Mouse (Mus musculus): ENCODE measurements at regions not wholly inside any gene's neighbourhood (a gene's known extent, or its start where the extent isn't known, plus 50 kb on each side); places are given as distances from the start of the nearest gene placed in this dataset.
"Not testable (repeated sequence)": the region's sequence is repeated elsewhere in the genome, so short reads cannot be mapped to it uniquely, and the experiment has no call there.

- TF ChIP-seq CTCF (IDR thresholded peaks at IDR 0.05), result no peak
- intact Hi-C loops (cut with DNase I), result no loop called here
- DNase-seq (ENCODE audit: extremely low spot score in 1 of 2, low spot score in 2 of 2), result no peak
- Histone ChIP-seq H3K27ac (no peak overlapping the region), H3K4me3 (no peak overlapping the region)
Measured at GRCm38 (mm10) chr1:12025791-12026190, 611.9 kb downstream of the A830018L16Rik start.

GRCm38 (mm10) chr1:12027442-12027841 is 613.5 kb downstream of the A830018L16Rik start:
- Histone ChIP-seq H3K4me3 (no peak overlapping the region), H3K27ac (no peak overlapping the region)
- no peak for TF ChIP-seq CTCF (IDR thresholded peaks at IDR 0.05)
- intact Hi-C loops (cut with DNase I), result no loop called here
- no peak for DNase-seq (ENCODE audit: extremely low spot score in 1 of 2, low spot score in 2 of 2)

GRCm38 (mm10) chr1:12028074-12028473 is 614.2 kb downstream of the A830018L16Rik start:
- no peak overlapping the region for H3K4me3 ChIP-seq
- no peak; the same call in 1 of the 2 replicates for TF ChIP-seq CTCF (IDR thresholded peaks at IDR 0.05)
- no peak overlapping the region for H3K27ac ChIP-seq
- no peak for DNase-seq (ENCODE audit: extremely low spot score in 1 of 2, low spot score in 2 of 2)
- intact Hi-C loops (cut with DNase I), result no loop called here

- no peak for DNase-seq (ENCODE audit: extremely low spot score in 1 of 2, low spot score in 2 of 2)
- intact Hi-C loops (cut with DNase I), result no loop called here
- H3K4me3 ChIP-seq, result no peak overlapping the region
- H3K27ac ChIP-seq, result no peak overlapping the region
- no peak for TF ChIP-seq CTCF (IDR thresholded peaks at IDR 0.05)
Measured at GRCm38 (mm10) chr1:12051931-12052482, 638.1 kb downstream of the A830018L16Rik start.

GRCm38 (mm10) chr1:12055865-12056560 is 642.1 kb downstream of the A830018L16Rik start:
- intact Hi-C loops (cut with DNase I), result no loop called here
- TF ChIP-seq CTCF (IDR thresholded peaks at IDR 0.05), result no peak
- no peak for DNase-seq (ENCODE audit: extremely low spot score in 1 of 2, low spot score in 2 of 2)
- H3K27ac ChIP-seq, result no peak overlapping the region
- no peak overlapping the region for H3K4me3 ChIP-seq

GRCm38 (mm10) chr1:12065016-12065513 is 651.2 kb downstream of the A830018L16Rik start:
- Histone ChIP-seq H3K27ac (no peak overlapping the region), H3K4me3 (no peak overlapping the region)
- no peak for TF ChIP-seq CTCF (IDR thresholded peaks at IDR 0.05)
- no peak for DNase-seq (ENCODE audit: extremely low spot score in 1 of 2, low spot score in 2 of 2)
- intact Hi-C loops (cut with DNase I), result no loop called here

GRCm38 (mm10) chr1:12092564-12093504 is 678.9 kb downstream of the A830018L16Rik start:
- no peak for TF ChIP-seq CTCF (IDR thresholded peaks at IDR 0.05)
- H3K27ac ChIP-seq, result no peak overlapping the region
- no peak for DNase-seq (ENCODE audit: extremely low spot score in 1 of 2, low spot score in 2 of 2)
- intact Hi-C loops (cut with DNase I), result no loop called here
- H3K4me3 ChIP-seq, result no peak overlapping the region

- no peak for TF ChIP-seq CTCF (IDR thresholded peaks at IDR 0.05)
- Histone ChIP-seq H3K4me3 (no peak overlapping the region), H3K27ac (no peak overlapping the region)
- DNase-seq (ENCODE audit: extremely low spot score in 1 of 2, low spot score in 2 of 2), result no peak
- intact Hi-C loops (cut with DNase I), result no loop called here
Measured at GRCm38 (mm10) chr1:12115041-12115828, 701.3 kb downstream of the A830018L16Rik start.

GRCm38 (mm10) chr1:12117083-12117482 is 703.2 kb downstream of the A830018L16Rik start:
- intact Hi-C loops (cut with DNase I), result no loop called here
- H3K4me3 ChIP-seq, result no peak overlapping the region
- TF ChIP-seq CTCF (IDR thresholded peaks at IDR 0.05), result no peak
- no peak overlapping the region for H3K27ac ChIP-seq
- no peak for DNase-seq (ENCODE audit: extremely low spot score in 1 of 2, low spot score in 2 of 2)

GRCm38 (mm10) chr1:12120926-12121325 is 707.0 kb downstream of the A830018L16Rik start:
- DNase-seq (ENCODE audit: extremely low spot score in 1 of 2, low spot score in 2 of 2), result no peak
- Histone ChIP-seq H3K4me3 (no peak overlapping the region), H3K27ac (no peak overlapping the region)
- TF ChIP-seq CTCF (IDR thresholded peaks at IDR 0.05), result no peak
- intact Hi-C loops (cut with DNase I), result no loop called here

GRCm38 (mm10) chr1:12126611-12127010 is 712.7 kb downstream of the A830018L16Rik start:
- H3K4me3 ChIP-seq; intact Hi-C loops (cut with DNase I); H3K27ac ChIP-seq; DNase-seq (ENCODE audit: extremely low spot score in 1 of 2, low spot score in 2 of 2): not testable (repeated sequence)

Measured in left cerebral cortex, adult 2 months (tissue).